Mouse (Mus musculus): ENCODE data around the gene Hoxa10.

GRCm38 (mm10) chr6:52215771-52216535 is 24.7 kb downstream of the Hoxa10 start:
- peak; percentile 7 for TF ChIP-seq POLR2A (IDR thresholded peaks at IDR 0.05; ENCODE audit: insufficient read length, low read depth)
- TF ChIP-seq CEBPB (IDR thresholded peaks at IDR 0.05; ENCODE audit: insufficient read depth, poor library complexity, severe bottlenecking) = no peak
- TF ChIP-seq MAX (IDR thresholded peaks at IDR 0.05; ENCODE audit: low read depth) = no peak
- no peak for TF ChIP-seq MYOD1 (IDR thresholded peaks at IDR 0.05; ENCODE audit: control insufficient read depth in 1 of 3, insufficient read length in 2 of 3, low read depth in 2 of 3)
- no peak for TF ChIP-seq TCF12 (IDR thresholded peaks at IDR 0.05; ENCODE audit: insufficient read depth, poor library complexity, severe bottlenecking)
- TF ChIP-seq POLR2AphosphoS2 (IDR thresholded peaks at IDR 0.05; ENCODE audit: insufficient read length, low read depth) = no peak
